9 mouse cellular contexts compared by ENCODE assay signal in genomic region chr15:84654975-84655374, GRCm38 (mm10). TPM values are rescaled to one million over a fixed set of nuclear protein-coding genes. Genes with fewer than 3 reads are reported as not detected.
DNase-seq lines count a peak whose midpoint lies in the region; ATAC-seq lines count a peak whose summit lies in the region.
"Had no signal": no experiment of that assay in that cellular context is flagged by ENCODE, and none has a peak within 500 bp of the region (broad histone marks: within the 10 kb centered on the region; RNA-seq: fewer than 3 reads in every experiment).

No protein-coding gene starts in this region.

- WGBS in lung, embryonic 16.5 days, result 41% methylated on average over 10 of the region's 10 CpGs
- WGBS in limb, embryonic 13.5 days, result 41% methylated on average over 10 of the region's 10 CpGs
- 46% methylated on average over 10 of the region's 10 CpGs for WGBS in stomach, embryonic 15.5 days

- no peaks in the 10 kb centered on the region for H3K27me3 ChIP-seq in lung, embryonic 16.5 days (ENCODE audit: control insufficient read depth, insufficient read depth, low read depth, low read length)
- no peaks in the 10 kb centered on the region for H3K27me3 ChIP-seq in limb, embryonic 13.5 days
- no peaks in the 10 kb centered on the region for H3K27me3 ChIP-seq in stomach, embryonic 15.5 days (replicated peaks)

- peak; percentile 8 to 9 for DNase-seq in cerebellum, postnatal 10 days
- DNase-seq in cerebellum, adult 9-10 months, result no peak
- no peak for DNase-seq in lung, postnatal 4 days
- DNase-seq in thymus, postnatal 25 days, result no peak
- no peak for DNase-seq in cerebellum, adult 11-12 months

- H3K4me3 ChIP-seq in lung, embryonic 16.5 days (ENCODE audit: low read length), result no peak overlapping the region
- H3K4me3 ChIP-seq in limb, embryonic 13.5 days, result no peak overlapping the region
- H3K4me3 ChIP-seq in stomach, embryonic 15.5 days (replicated peaks), result no peak overlapping the region

- no peaks in the 10 kb centered on the region for H3K9me3 ChIP-seq in lung, embryonic 16.5 days (ENCODE audit: control insufficient read depth, low read length)
- no peaks in the 10 kb centered on the region for H3K9me3 ChIP-seq in limb, embryonic 13.5 days
- no peaks in the 10 kb centered on the region for H3K9me3 ChIP-seq in stomach, embryonic 15.5 days

- no peaks in the 10 kb centered on the region for H3K36me3 ChIP-seq in lung, embryonic 16.5 days (ENCODE audit: control insufficient read depth, insufficient read depth, low read length)
- no peaks in the 10 kb centered on the region for H3K36me3 ChIP-seq in limb, embryonic 13.5 days
- no peaks in the 10 kb centered on the region for H3K36me3 ChIP-seq in stomach, embryonic 15.5 days

- H3K4me2 ChIP-seq in lung, embryonic 16.5 days (ENCODE audit: low read depth, low read length), result no peak overlapping the region
- peak overlapping the region; percentile 63 for H3K4me2 ChIP-seq in limb, embryonic 13.5 days (replicated peaks)
- peak overlapping the region; percentile 63 for H3K4me2 ChIP-seq in stomach, embryonic 15.5 days

- H3K27ac ChIP-seq in lung, embryonic 16.5 days (ENCODE audit: low read length), result peak overlapping the region; percentile 94
- H3K27ac ChIP-seq in limb, embryonic 13.5 days, result peak overlapping the region; percentile 94
- H3K27ac ChIP-seq in stomach, embryonic 15.5 days, result peak overlapping the region; percentile 95
- H3K27ac ChIP-seq: macrophage had no signal

- H3K4me1 ChIP-seq in lung, embryonic 16.5 days (replicated peaks; ENCODE audit: control insufficient read depth, insufficient read depth, low read length), result peaks cover 10% of the 10 kb centered on the region
- peaks cover 19% of the 10 kb centered on the region for H3K4me1 ChIP-seq in limb, embryonic 13.5 days
- peaks cover 17% of the 10 kb centered on the region for H3K4me1 ChIP-seq in stomach, embryonic 15.5 days

- ATAC-seq in lung, embryonic 16.5 days (ENCODE audit: low read depth), result no peak
- ATAC-seq in limb, embryonic 13.5 days (ENCODE audit: low FRiP score, low read depth), result no peak
- no peak for ATAC-seq in stomach, embryonic 15.5 days (ENCODE audit: insufficient read depth, low FRiP score, low read depth)

- no peak overlapping the region for H3K9ac ChIP-seq in lung, embryonic 16.5 days (ENCODE audit: low read length)
- no peak overlapping the region for H3K9ac ChIP-seq in limb, embryonic 13.5 days
- no peak overlapping the region for H3K9ac ChIP-seq in stomach, embryonic 15.5 days

RNA-seq across cellular contexts. Expression of gene Prr5, which starts 14.4 kb away (rescaled TPM):
- polyA plus RNA-seq in lung, embryonic 16.5 days (2015; fragmentation: Nextera tagmentation; extraction: Ambion mirVana), result 18.1 and 18.3 TPM in 2 replicates
- polyA plus RNA-seq in limb, embryonic 13.5 days (2015; fragmentation: Nextera tagmentation; extraction: Ambion mirVana), result 31.1 and 31.8 TPM in 2 replicates
- 40.1 and 42.1 TPM in 2 replicates for polyA plus RNA-seq in stomach, embryonic 15.5 days (2015; fragmentation: Nextera tagmentation; extraction: Ambion mirVana)

Comparison
In these comparisons a context has a peak if more than half of its experiments do, and no peak if none do; other contexts are left out.
1. DNase-seq: peak in cerebellum, postnatal 10 days (2 of 2); none in cerebellum, adult 9-10 months (single experiment), lung, postnatal 4 days (0 of 2), thymus, postnatal 25 days (single experiment) and cerebellum, adult 11-12 months (single experiment).
2. Peak in every context shown above with its lines, with median percentiles within 50 percentile points of each other: H3K27ac ChIP-seq.